Mouse (Mus musculus): Measurements from ENCODE around the gene St6gal1.

- TF ChIP-seq CTCF (IDR thresholded peaks at IDR 0.05; ENCODE audit: insufficient read depth, low read length) (no peak), POLR2A (IDR thresholded peaks at IDR 0.05; ENCODE audit: borderline replicate concordance, extremely low read depth, low read depth, low read length) (no peak)
These were observed 48.1 kb downstream of the St6gal1 start for GRCm38 (mm10) chr16:23272521-23273230.
